Mouse (Mus musculus): ENCODE results near the gene Olfr1395.

- TF ChIP-seq POLR2A (IDR thresholded peaks at IDR 0.05; ENCODE audit: insufficient read depth, low read depth, low read length) (no peak), CTCF (IDR thresholded peaks at IDR 0.05; ENCODE audit: insufficient read depth, low read depth, low read length) (no peak)
Observed at GRCm38 (mm10) chr11:49183172-49183571, 41.1 kb downstream of the Olfr1395 start.
